Mouse (Mus musculus) kidney, adult 2 months (tissue): Measurements from ENCODE around the gene Alg14.

Experiments used
- CTCF ChIP-seq: fragments of 200-500 bp; conservative IDR thresholded peaks from 2 replicates; pipeline ENCODE4 v1.5.1; 2011; ENCODE audit warnings: low read depth, mild to moderate bottlenecking, control low read depth, low read length, moderate library complexity, mixed read lengths; ENCODE audit not compliant: insufficient read depth, insufficient read length
- POLR2A ChIP-seq: fragments of 200-500 bp; IDR thresholded peaks from one replicate; pipeline ENCODE4 v1.6.1; 2011; ENCODE audit warnings: low read depth, low read length, control low read depth

GRCm38 (mm10) chr3:121389860-121390530 is 98.4 kb downstream of the Alg14 start:
- TF ChIP-seq CTCF (no peak), POLR2A (no peak)
